Mouse (Mus musculus): ENCODE results near the gene Vnn3. TPM values are rescaled to one million over a fixed set of nuclear protein-coding genes. Genes with fewer than 3 reads are reported as not detected.

The Vnn3 gene
- polyA plus RNA-seq, 1 experiment from 2014 or later, result not detected

- H3K4me2 ChIP-seq, result no peak overlapping the region
- DNase-seq (ENCODE audit: low spot score), result no peak
- ATAC-seq (replicated peaks; ENCODE audit: low FRiP score), result no peak
- no peaks in the 10 kb centered on the region for H3K27me3 ChIP-seq (replicated peaks; ENCODE audit: control insufficient read depth, insufficient read depth, low read length)
- H3K36me3 ChIP-seq (ENCODE audit: control insufficient read depth, insufficient read depth, low read length), result no peaks in the 10 kb centered on the region
- no peak overlapping the region for H3K9ac ChIP-seq (ENCODE audit: low read depth, low read length)
- no peak overlapping the region for H3K4me3 ChIP-seq (ENCODE audit: low read depth, low read length)
- H3K4me1 ChIP-seq (replicated peaks; ENCODE audit: control insufficient read depth, insufficient read depth, low read length), result no peaks in the 10 kb centered on the region
- no peaks in the 10 kb centered on the region for H3K9me3 ChIP-seq (ENCODE audit: control insufficient read depth, low read length)
- WGBS, result 94% methylated on average over 1 of the region's 1 CpGs
- H3K27ac ChIP-seq (ENCODE audit: low read depth, low read length), result no peak overlapping the region
Measured at GRCm38 (mm10) chr10:23905661-23906060, 54.4 kb downstream of the Vnn3 start.

Other genes with a start within 250 kb of the Vnn3 start
- gene Rps12, start 64.2 kb upstream of the Vnn3 start, polyA plus RNA-seq (2014; fragmentation: Nextera tagmentation; extraction: Ambion mirVana), result 260 and 303 TPM in 2 replicates
- gene Slc18b1, start 54.5 kb upstream of the Vnn3 start, polyA plus RNA-seq (2014; fragmentation: Nextera tagmentation; extraction: Ambion mirVana), result 5.6 and 6.3 TPM in 2 replicates
- 1.3 and 1.4 TPM in 2 replicates for gene Vnn1, start 43.2 kb downstream of the Vnn3 start, polyA plus RNA-seq (2014; fragmentation: Nextera tagmentation; extraction: Ambion mirVana)
- not detected in 2 replicates for gene Taar1, start 68.9 kb downstream of the Vnn3 start, polyA plus RNA-seq (2014; fragmentation: Nextera tagmentation; extraction: Ambion mirVana)
- not detected in 2 replicates for gene Taar2, start 87.1 kb downstream of the Vnn3 start, polyA plus RNA-seq (2014; fragmentation: Nextera tagmentation; extraction: Ambion mirVana)
- not detected in 2 replicates for gene Taar3, start 98.1 kb downstream of the Vnn3 start, polyA plus RNA-seq (2014; fragmentation: Nextera tagmentation; extraction: Ambion mirVana)
- gene Taar4, start 109.0 kb downstream of the Vnn3 start, polyA plus RNA-seq (2014; fragmentation: Nextera tagmentation; extraction: Ambion mirVana), result not detected in 2 replicates
- not detected in 2 replicates for gene Taar5, start 119.2 kb downstream of the Vnn3 start, polyA plus RNA-seq (2014; fragmentation: Nextera tagmentation; extraction: Ambion mirVana)
- not detected in 2 replicates for gene Taar6, start 134.2 kb downstream of the Vnn3 start, polyA plus RNA-seq (2014; fragmentation: Nextera tagmentation; extraction: Ambion mirVana)
- gene Taar7a, start 142.0 kb downstream of the Vnn3 start, polyA plus RNA-seq (2014; fragmentation: Nextera tagmentation; extraction: Ambion mirVana), result not detected in 2 replicates
- not detected in 2 replicates for gene Taar7b, start 148.5 kb downstream of the Vnn3 start, polyA plus RNA-seq (2014; fragmentation: Nextera tagmentation; extraction: Ambion mirVana)
- gene Taar7d, start 175.8 kb downstream of the Vnn3 start, polyA plus RNA-seq (2014; fragmentation: Nextera tagmentation; extraction: Ambion mirVana), result not detected in 2 replicates
- not detected in 2 replicates for gene Taar7e, start 186.2 kb downstream of the Vnn3 start, polyA plus RNA-seq (2014; fragmentation: Nextera tagmentation; extraction: Ambion mirVana)
- not detected in 2 replicates for gene Taar7f, start 198.0 kb downstream of the Vnn3 start, polyA plus RNA-seq (2014; fragmentation: Nextera tagmentation; extraction: Ambion mirVana)
- not detected in 2 replicates for gene Taar8a, start 225.0 kb downstream of the Vnn3 start, polyA plus RNA-seq (2014; fragmentation: Nextera tagmentation; extraction: Ambion mirVana)
- not detected in 2 replicates for gene Taar8b, start 240.8 kb downstream of the Vnn3 start, polyA plus RNA-seq (2014; fragmentation: Nextera tagmentation; extraction: Ambion mirVana)